14 mouse cellular contexts compared by ENCODE assay signal in the genomic region with DNA sequence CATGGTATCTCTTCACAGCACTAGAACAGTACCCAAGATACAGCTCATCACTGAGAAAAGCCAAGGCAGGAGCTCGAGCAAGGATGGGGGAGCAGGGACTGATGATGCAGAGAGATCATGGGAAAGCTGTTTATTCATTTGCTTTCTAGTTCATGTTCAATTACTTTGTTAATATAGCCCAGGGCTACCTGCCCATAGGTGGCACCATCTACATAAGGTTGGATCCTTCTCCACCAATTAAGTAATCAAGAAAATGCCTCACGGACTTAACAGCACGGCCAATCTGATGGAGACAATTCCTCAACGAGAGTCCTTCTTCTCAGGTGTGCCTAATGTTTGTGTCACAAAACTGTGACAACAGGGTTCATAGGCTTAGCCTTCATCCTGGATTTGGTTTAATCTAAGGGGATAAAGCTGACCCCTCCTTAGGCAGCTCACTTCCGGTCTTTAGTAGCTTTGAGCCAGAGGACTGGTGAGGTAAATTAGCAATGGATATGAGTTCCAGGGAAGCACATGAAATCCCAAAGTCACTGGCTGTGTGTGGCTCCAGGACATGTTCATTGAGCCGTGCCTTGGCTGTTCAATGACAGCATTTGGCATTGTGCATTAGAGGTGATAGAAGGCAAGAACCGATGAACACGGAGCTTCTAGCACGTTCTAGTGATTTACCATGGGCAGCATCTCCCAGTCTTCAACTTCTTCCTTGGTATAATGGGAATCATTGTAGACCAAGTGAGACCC. TPM values are rescaled to one million over a fixed set of nuclear protein-coding genes. Genes with fewer than 3 reads are reported as not detected.
DNase-seq lines count a peak whose midpoint lies in the region; ATAC-seq and TF ChIP-seq lines count a peak whose summit lies in the region.
"Had no signal": no experiment of that assay in that cellular context is flagged by ENCODE, and none has a peak within 500 bp of the region (broad histone marks: within the 10 kb centered on the region; RNA-seq: fewer than 3 reads in every experiment).

No protein-coding gene starts in this region.

- peak; percentile 59 for TF ChIP-seq CTCF in stomach, postnatal 0 days (IDR thresholded peaks at IDR 0.05; ENCODE audit: low read depth)

- H3K27me3 ChIP-seq in kidney, embryonic 16.5 days (ENCODE audit: insufficient read depth, low read length) = no peaks in the 10 kb centered on the region
- H3K27me3 ChIP-seq in stomach, postnatal 0 days (ENCODE audit: control insufficient read depth, insufficient read depth, low read length) = no peaks in the 10 kb centered on the region
- H3K27me3 ChIP-seq: embryonic facial prominence, embryonic 15.5 days; forebrain, embryonic 12.5 days had no signal

- ATAC-seq in kidney, embryonic 16.5 days (ENCODE audit: low FRiP score, low TSS enrichment) = no peak
- ATAC-seq in stomach, postnatal 0 days (ENCODE audit: low FRiP score, low TSS enrichment) = no peak

- no peaks in the 10 kb centered on the region for H3K36me3 ChIP-seq in kidney, embryonic 16.5 days (ENCODE audit: insufficient read depth, low read length)
- no peaks in the 10 kb centered on the region for H3K36me3 ChIP-seq in stomach, postnatal 0 days (ENCODE audit: control insufficient read depth, insufficient read depth, low read length)
- H3K36me3 ChIP-seq: embryonic facial prominence, embryonic 15.5 days; forebrain, embryonic 12.5 days; liver, embryonic 13.5 days had no signal

- no peaks in the 10 kb centered on the region for H3K4me1 ChIP-seq in kidney, embryonic 16.5 days (ENCODE audit: insufficient read depth, low read length)
- no peaks in the 10 kb centered on the region for H3K4me1 ChIP-seq in stomach, postnatal 0 days (replicated peaks; ENCODE audit: control insufficient read depth, insufficient read depth)
- H3K4me1 ChIP-seq: embryonic facial prominence, embryonic 15.5 days; forebrain, embryonic 12.5 days; liver, embryonic 13.5 days had no signal

- peak; percentile 56 to 60 for DNase-seq in cerebellum, postnatal 14 days
- no peak for DNase-seq in cerebellum, postnatal 4 days (ENCODE audit: low spot score in 2 of 2)
- peak; percentile 72 for DNase-seq in kidney, adult 11 months
- peak; percentile 22 for DNase-seq in urinary bladder, postnatal 14 days (ENCODE audit: low spot score)
- no peak for DNase-seq in urinary bladder, postnatal 4 days (ENCODE audit: low spot score in 2 of 2)
- no peak for DNase-seq in stomach, postnatal 0 days (ENCODE audit: low spot score)
- DNase-seq in frontal cortex, postnatal 25 days (ENCODE audit: low spot score in 2 of 2) = no peak
- DNase-seq: cerebellum, postnatal 36 days; gastrocnemius, postnatal 25 days; left cerebral cortex, postnatal 4 days; liver, embryonic 13.5 days had no signal

- 73% methylated on average over 9 of the region's 9 CpGs for WGBS in kidney, embryonic 16.5 days
- 80% methylated on average over 9 of the region's 9 CpGs for WGBS in stomach, postnatal 0 days

- H3K9ac ChIP-seq in kidney, embryonic 16.5 days (replicated peaks; ENCODE audit: low read length) = no peak overlapping the region
- no peak overlapping the region for H3K9ac ChIP-seq in stomach, postnatal 0 days (ENCODE audit: low read length)
- H3K9ac ChIP-seq: embryonic facial prominence, embryonic 15.5 days; forebrain, embryonic 12.5 days; liver, embryonic 13.5 days had no signal

- no peak overlapping the region for H3K27ac ChIP-seq in kidney, embryonic 16.5 days (ENCODE audit: low read length)
- no peak overlapping the region for H3K27ac ChIP-seq in stomach, postnatal 0 days (replicated peaks)
- H3K27ac ChIP-seq: embryonic facial prominence, embryonic 15.5 days; forebrain, embryonic 12.5 days; liver, embryonic 13.5 days had no signal

- no peak overlapping the region for H3K4me2 ChIP-seq in kidney, embryonic 16.5 days (replicated peaks; ENCODE audit: low read depth, low read length)
- no peak overlapping the region for H3K4me2 ChIP-seq in stomach, postnatal 0 days (replicated peaks; ENCODE audit: low read depth)
- H3K4me2 ChIP-seq: embryonic facial prominence, embryonic 15.5 days; forebrain, embryonic 12.5 days; liver, embryonic 13.5 days had no signal

- no peak for TF ChIP-seq EP300 in stomach, postnatal 0 days (optimal IDR thresholded peaks at IDR 0.05)

- H3K4me3 ChIP-seq in kidney, embryonic 16.5 days (ENCODE audit: low read length) = no peak overlapping the region
- H3K4me3 ChIP-seq in stomach, postnatal 0 days (ENCODE audit: low read depth, low read length) = no peak overlapping the region
- H3K4me3 ChIP-seq: embryonic facial prominence, embryonic 15.5 days; forebrain, embryonic 12.5 days; liver, embryonic 13.5 days had no signal

- H3K9me3 ChIP-seq in kidney, embryonic 16.5 days (ENCODE audit: low read length) = peaks cover 4% of the 10 kb centered on the region; the same call in 1 of the 2 replicates
- H3K9me3 ChIP-seq in stomach, postnatal 0 days (ENCODE audit: control insufficient read depth, low read length) = no peaks in the 10 kb centered on the region; the same call in 1 of the 2 replicates
- H3K9me3 ChIP-seq: embryonic facial prominence, embryonic 15.5 days; forebrain, embryonic 12.5 days; liver, embryonic 13.5 days had no signal

RNA-seq across cellular contexts. Expression of a gene that starts 53.4 kb away (rescaled TPM):
- 40.1 and 40.4 TPM in 2 replicates for polyA plus RNA-seq in kidney, embryonic 16.5 days (2015; fragmentation: Nextera tagmentation; extraction: Ambion mirVana)
- polyA plus RNA-seq in stomach, postnatal 0 days (2015; fragmentation: Nextera tagmentation; extraction: Ambion mirVana) = 24.8 and 28.1 TPM in 2 replicates

Comparison
In these comparisons a context has a peak if more than half of its experiments do, and no peak if none do; other contexts are left out.
1. DNase-seq: peak in cerebellum, postnatal 14 days (2 of 2), kidney, adult 11 months (single experiment) and urinary bladder, postnatal 14 days (single experiment); none in cerebellum, postnatal 4 days (0 of 2), urinary bladder, postnatal 4 days (0 of 2), stomach, postnatal 0 days (single experiment) and frontal cortex, postnatal 25 days (0 of 2).